Mouse (Mus musculus) 3T3-L1 (cell line): Measurements from ENCODE around the gene Suox.
A peak's percentile ranks its signal among the peaks of the same experiment; 100 is the strongest.
"Not testable (repeated sequence)": the region's sequence is repeated elsewhere in the genome, so short reads cannot be mapped to it uniquely, and the experiment has no call there.

Experiments
- DNase-seq: peaks from one replicate; pipeline ENCODE4 v3.0.0-alpha.2; 2015; ENCODE audit warnings: low read depth, low spot score

Gene Suox

GRCm38 (mm10) chr10:128627398-128628317, 46.2 kb downstream of the Suox start:
- DNase-seq: no peak

DNA sequence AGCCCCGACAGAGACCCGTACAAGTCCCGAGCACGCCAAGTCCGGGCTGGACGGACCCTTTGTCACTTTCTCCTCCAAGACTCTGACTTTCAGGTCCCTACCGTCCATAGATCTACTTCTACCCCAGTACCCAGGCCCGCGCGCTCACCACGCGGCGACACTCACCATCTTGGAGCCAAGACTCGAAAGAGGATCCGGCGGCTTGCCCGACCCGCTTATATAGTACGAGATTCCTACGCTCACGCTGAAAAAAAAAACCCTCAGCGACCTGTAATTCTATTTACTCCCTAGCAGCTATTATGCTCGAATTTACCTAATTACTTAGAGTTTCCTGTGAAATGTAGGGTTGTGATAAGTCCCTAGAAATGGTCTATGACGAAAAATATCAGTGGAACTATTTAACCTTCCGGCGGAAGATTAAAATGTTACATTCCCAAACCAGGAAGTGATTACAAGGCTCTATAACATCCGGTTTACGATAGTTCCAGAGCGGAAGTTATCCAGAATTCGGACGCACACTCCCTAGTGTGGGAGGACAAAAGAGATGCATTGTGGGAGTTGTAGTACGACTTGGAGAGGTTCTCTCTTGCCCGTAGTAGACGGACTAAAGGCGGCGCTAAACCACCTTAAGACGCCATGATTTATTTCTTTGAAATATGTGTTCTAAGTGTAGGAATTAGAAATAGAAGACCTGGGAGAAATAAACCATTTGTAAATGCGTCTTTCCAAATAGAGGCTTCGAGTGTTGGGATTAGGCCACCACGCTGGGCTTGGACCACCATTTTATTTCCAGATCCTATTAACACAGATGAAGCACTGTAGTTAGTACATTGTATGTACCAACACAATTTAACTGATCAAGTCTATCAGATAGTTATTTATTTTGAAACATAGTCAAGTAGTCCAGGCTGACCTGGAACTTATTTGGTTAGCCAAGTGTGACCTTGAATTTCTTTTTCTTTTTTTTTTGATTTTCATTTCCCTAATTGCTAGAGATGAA, 47.3 kb downstream of the Suox start, which contains the start of gene Rps26:
Gene Rps26, minus strand, starts transcription at position 437 of the 1,000 bp plus-strand sequence.
- peak; percentile 99 for DNase-seq

GRCm38 (mm10) chr10:128625287-128625894, 48.5 kb downstream of the Suox start:
- DNase-seq: peak; percentile 37

DNA sequence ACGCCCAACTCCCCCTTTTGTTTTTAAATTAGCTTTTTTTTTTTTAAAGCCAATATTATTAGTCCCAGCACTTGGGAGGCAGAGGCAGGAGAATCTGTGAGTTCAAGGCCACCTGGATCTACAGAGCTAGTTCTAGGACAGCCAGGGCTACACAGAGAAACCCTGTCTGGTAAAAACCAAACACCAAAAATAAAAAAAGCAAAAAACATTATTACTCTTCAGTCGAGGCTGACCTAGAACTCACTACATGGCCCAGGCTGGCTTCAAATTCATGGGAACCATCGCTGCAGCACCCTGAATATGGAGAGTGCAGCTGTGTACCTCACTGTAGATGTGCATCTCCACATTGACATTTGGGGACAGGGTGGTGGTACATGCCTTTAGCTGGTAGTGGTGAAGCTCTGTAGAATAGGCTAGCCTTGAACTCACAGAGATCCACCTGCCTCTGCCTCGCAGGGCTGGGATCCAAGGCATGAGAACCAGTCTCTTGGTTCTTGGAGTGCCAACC, 50.7 kb downstream of the Suox start:
- DNase-seq: not testable (repeated sequence)

DNA sequence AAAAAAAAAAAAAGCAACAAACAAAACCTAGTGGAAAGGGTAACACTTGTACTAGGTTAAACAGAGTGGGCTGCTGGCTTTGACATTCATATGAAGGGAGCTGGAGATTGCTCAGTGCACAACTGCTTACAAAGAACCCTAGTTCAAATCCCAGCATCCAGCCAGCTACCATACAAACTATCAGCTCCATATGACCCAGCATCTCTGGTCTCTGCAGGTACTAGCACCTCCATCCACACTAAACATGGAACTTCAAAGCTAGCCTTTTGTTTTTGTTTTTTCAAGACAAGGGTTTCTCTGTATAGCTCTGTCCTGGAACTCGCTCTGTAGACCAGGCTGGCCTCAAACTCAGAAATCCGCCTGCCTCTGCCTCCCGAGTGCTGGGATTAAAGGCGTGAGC, 51.2 kb downstream of the Suox start:
- DNase-seq: no peak

DNA sequence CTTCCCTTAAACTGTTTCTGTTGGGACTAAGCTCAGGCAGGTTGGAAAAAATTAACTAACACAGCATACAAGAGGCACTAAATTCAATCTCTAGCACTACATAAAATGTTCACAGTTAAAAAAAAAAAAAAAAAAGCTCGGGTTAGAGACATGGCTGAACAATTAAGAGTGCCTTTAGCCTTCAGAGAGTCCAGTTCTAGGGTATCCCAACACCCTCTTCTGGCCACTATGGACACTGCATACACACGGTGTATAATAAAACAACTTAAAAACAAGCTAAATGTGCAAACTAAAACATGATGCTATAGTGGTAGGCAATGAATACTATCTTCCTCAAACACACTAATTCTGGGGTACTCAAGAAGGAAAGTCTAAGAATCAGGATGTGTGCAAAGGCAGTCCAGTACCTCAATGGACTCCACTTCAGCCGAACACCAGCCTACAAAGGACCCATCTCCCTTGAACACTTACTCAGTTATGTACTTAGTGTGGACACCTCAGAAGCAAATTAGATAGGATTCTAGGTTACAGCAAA, 51.8 kb downstream of the Suox start:
- peak; percentile 48 for DNase-seq

DNA sequence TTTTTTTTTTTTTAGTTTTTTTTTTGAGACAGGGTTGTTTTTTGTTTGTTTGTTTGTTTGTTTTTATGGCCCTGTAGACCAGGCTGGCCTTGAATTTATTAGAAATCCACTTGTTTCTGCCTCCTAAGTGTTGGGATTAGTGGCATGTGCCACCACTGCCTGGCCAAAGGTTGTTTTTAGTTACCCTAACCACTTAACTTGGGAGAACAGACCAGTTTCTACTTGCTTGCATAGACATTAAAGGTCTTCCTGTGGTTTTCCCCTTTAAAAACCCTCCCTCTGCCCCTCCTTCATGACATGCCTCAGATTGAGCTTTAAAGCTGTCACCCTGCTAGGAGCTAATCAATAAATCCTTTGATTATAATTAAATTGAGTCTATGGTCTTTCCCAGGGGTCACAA, 53.6 kb downstream of the Suox start:
- DNase-seq: no peak
